Mouse (Mus musculus): ENCODE results near the gene Mios. TPM values are rescaled to one million over a fixed set of nuclear protein-coding genes. Genes with fewer than 3 reads are reported as not detected.

Mios gene
- polyA plus RNA-seq, 2 experiments: 5.1 to 13.4 TPM

- Histone ChIP-seq H3K4me1 (replicated peaks; ENCODE audit: control insufficient read depth in 2 of 2, insufficient read depth in 2 of 2, low read length in 1 of 2) (no peaks in the 10 kb centered on the region), H3K4me2 (ENCODE audit: low read depth) (no peak within 1 kb of the TSS), H3K4me3 (ENCODE audit: insufficient read depth in 1 of 2, low read depth in 2 of 2, low read length in 2 of 2) (no peak within 1 kb of the TSS), H3K27me3 (ENCODE audit: control insufficient read depth, insufficient read depth, low read length) (no peaks in the 10 kb centered on the region), H3K9ac (replicated peaks) (no peak within 1 kb of the TSS), H3K9me3 (ENCODE audit: control insufficient read depth, low read length) (no peaks in the 10 kb centered on the region), H3K36me3 (replicated peaks; ENCODE audit: control insufficient read depth, insufficient read depth, low read depth) (no peaks in the 10 kb centered on the region), H3K27ac (no peak within 1 kb of the TSS)
- no peak for TF ChIP-seq CTCF (IDR thresholded peaks at IDR 0.05; ENCODE audit: low read depth)
- TF ChIP-seq EP300 (IDR thresholded peaks at IDR 0.05; ENCODE audit: low read depth): no peak
- ATAC-seq (ENCODE audit: insufficient read depth) (no peak), DNase-seq (ENCODE audit: low read depth in 3 of 3, low spot score in 3 of 3) (no peak)
These were observed 16.5 kb upstream of the Mios start, which contains the start of gene Col28a1 for GRCm38 (mm10) chr6:8192517-8192916. Gene Col28a1, minus strand, starts transcription at chr6:8192617.

GRCm38 (mm10) chr6:8209866-8210186 is 804 bp downstream of the Mios start:
- Histone ChIP-seq H3K9me3 (ENCODE audit: control insufficient read depth, low read length) (no peaks in the 10 kb centered on the region), H3K4me2 (ENCODE audit: low read depth) (peak overlapping the region; percentile 82), H3K4me3 (ENCODE audit: insufficient read depth in 1 of 2, low read depth in 2 of 2, low read length in 2 of 2) (peak overlapping the region; percentile 80 to 81), H3K36me3 (replicated peaks; ENCODE audit: control insufficient read depth, insufficient read depth, low read depth) (peaks cover 2% of the 10 kb centered on the region), H3K4me1 (replicated peaks; ENCODE audit: control insufficient read depth in 2 of 2, insufficient read depth in 2 of 2, low read length in 1 of 2) (peaks cover 8 to 10% of the 10 kb centered on the region in 2 experiments), H3K9ac (replicated peaks) (peak overlapping the region; percentile 83), H3K27me3 (ENCODE audit: control insufficient read depth, insufficient read depth, low read length) (no peaks in the 10 kb centered on the region), H3K27ac (peak overlapping the region; percentile 63)
- DNase-seq (ENCODE audit: low read depth in 3 of 3, low spot score in 3 of 3) (peak in 1 of 3 experiments; percentile 4), ATAC-seq (ENCODE audit: insufficient read depth) (no peak)
- TF ChIP-seq EP300 (IDR thresholded peaks at IDR 0.05; ENCODE audit: low read depth) (no peak), CTCF (IDR thresholded peaks at IDR 0.05; ENCODE audit: low read depth) (no peak)
- 7% methylated on average over 10 of the region's 10 CpGs for WGBS (ENCODE audit: insufficient replicate concordance)

GRCm38 (mm10) chr6:8210661-8211060 is 1.6 kb downstream of the Mios start:
- Histone ChIP-seq H3K9me3 (ENCODE audit: control insufficient read depth, low read length) (no peaks in the 10 kb centered on the region), H3K27ac (no peak overlapping the region), H3K4me1 (replicated peaks; ENCODE audit: control insufficient read depth in 2 of 2, insufficient read depth in 2 of 2, low read length in 1 of 2) (peaks cover 8 to 10% of the 10 kb centered on the region in 2 experiments), H3K27me3 (ENCODE audit: control insufficient read depth, insufficient read depth, low read length) (no peaks in the 10 kb centered on the region), H3K4me2 (ENCODE audit: low read depth) (peak overlapping the region; percentile 82), H3K9ac (replicated peaks) (peak overlapping the region; percentile 83), H3K4me3 (ENCODE audit: insufficient read depth in 1 of 2, low read depth in 2 of 2, low read length in 2 of 2) (peak overlapping the region in 1 of 2 experiments; percentile 80; a peak in 2 of 4 replicates), H3K36me3 (replicated peaks; ENCODE audit: control insufficient read depth, insufficient read depth, low read depth) (peaks cover 2% of the 10 kb centered on the region)
- WGBS (ENCODE audit: insufficient replicate concordance): 56% methylated on average over 3 of the region's 3 CpGs
- DNase-seq (ENCODE audit: low read depth in 3 of 3, low spot score in 3 of 3) (no peak), ATAC-seq (ENCODE audit: insufficient read depth) (no peak)
- TF ChIP-seq CTCF (IDR thresholded peaks at IDR 0.05; ENCODE audit: low read depth) (no peak), EP300 (IDR thresholded peaks at IDR 0.05; ENCODE audit: low read depth) (no peak)

DNA sequence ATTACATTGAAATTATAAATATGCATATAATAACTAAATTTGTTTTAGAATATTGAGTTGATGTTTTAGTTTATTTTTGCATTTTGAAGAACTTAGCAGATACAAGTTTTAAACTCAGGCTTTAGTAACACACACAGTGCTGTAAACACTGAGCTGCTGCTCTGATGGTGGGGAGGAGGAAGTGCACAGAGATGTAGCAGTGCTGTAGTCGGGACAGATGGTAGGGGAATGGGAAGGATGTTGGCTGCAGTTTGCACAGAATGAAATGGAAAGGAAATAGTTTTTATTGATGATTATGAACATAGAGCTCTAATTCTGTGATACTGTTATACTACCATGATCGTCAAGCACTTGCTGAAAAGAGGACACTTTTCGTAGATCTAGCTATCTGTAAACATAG is 18.0 kb downstream of the Mios start:
- peaks cover 22% of the 10 kb centered on the region for H3K36me3 ChIP-seq (replicated peaks; ENCODE audit: control insufficient read depth, insufficient read depth, low read depth)

DNA sequence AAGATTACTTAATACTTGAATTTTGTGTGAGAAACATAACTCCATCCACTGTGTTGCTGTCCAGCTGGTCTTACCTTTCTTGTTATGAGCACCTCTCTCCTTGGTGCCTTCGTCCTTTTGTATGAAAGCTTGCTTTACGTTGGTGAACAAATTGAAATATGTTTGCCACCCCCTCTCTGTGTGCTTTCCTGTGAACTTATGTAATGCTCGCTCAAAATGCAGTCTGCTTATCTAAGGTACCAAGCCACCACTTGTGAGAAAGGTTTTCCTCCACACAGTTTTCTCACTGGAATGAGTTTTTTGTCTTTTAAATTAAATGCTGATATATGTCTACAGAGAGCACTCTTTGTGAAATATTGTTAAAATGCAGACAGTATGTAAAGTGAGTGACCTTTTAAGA is 19.6 kb downstream of the Mios start:
- ATAC-seq (ENCODE audit: insufficient read depth) (no peak), DNase-seq (ENCODE audit: low read depth in 3 of 3, low spot score in 3 of 3) (no peak)
- Histone ChIP-seq H3K9me3 (ENCODE audit: control insufficient read depth, low read length) (no peaks in the 10 kb centered on the region), H3K4me2 (ENCODE audit: low read depth) (no peak overlapping the region), H3K4me3 (ENCODE audit: insufficient read depth in 1 of 2, low read depth in 2 of 2, low read length in 2 of 2) (no peak overlapping the region), H3K27me3 (ENCODE audit: control insufficient read depth, insufficient read depth, low read length) (no peaks in the 10 kb centered on the region), H3K4me1 (replicated peaks; ENCODE audit: control insufficient read depth in 2 of 2, insufficient read depth in 2 of 2, low read length in 1 of 2) (no peaks in the 10 kb centered on the region), H3K36me3 (replicated peaks; ENCODE audit: control insufficient read depth, insufficient read depth, low read depth) (peaks cover 22% of the 10 kb centered on the region), H3K9ac (replicated peaks) (no peak overlapping the region), H3K27ac (no peak overlapping the region)
- 73% methylated on average over 3 of the region's 3 CpGs for WGBS (ENCODE audit: insufficient replicate concordance)
- TF ChIP-seq EP300 (IDR thresholded peaks at IDR 0.05; ENCODE audit: low read depth) (no peak), CTCF (IDR thresholded peaks at IDR 0.05; ENCODE audit: low read depth) (no peak)

More for the DNA sequence above, 18.0 kb downstream of the Mios start:
- no peak overlapping the region for H3K4me2 ChIP-seq (ENCODE audit: low read depth)
- TF ChIP-seq CTCF (IDR thresholded peaks at IDR 0.05; ENCODE audit: low read depth): no peak
- no peaks in the 10 kb centered on the region for H3K4me1 ChIP-seq (replicated peaks; ENCODE audit: control insufficient read depth in 2 of 2, insufficient read depth in 2 of 2, low read length in 1 of 2)
- no peak overlapping the region for H3K27ac ChIP-seq
- H3K9ac ChIP-seq (replicated peaks): no peak overlapping the region
- WGBS (ENCODE audit: insufficient replicate concordance): 65% methylated on average over 3 of the region's 3 CpGs
- ATAC-seq (ENCODE audit: insufficient read depth) (no peak), DNase-seq (ENCODE audit: low read depth in 3 of 3, low spot score in 3 of 3) (no peak)
- H3K4me3 ChIP-seq (ENCODE audit: insufficient read depth in 1 of 2, low read depth in 2 of 2, low read length in 2 of 2): no peak overlapping the region
- H3K27me3 ChIP-seq (ENCODE audit: control insufficient read depth, insufficient read depth, low read length): no peaks in the 10 kb centered on the region
- no peaks in the 10 kb centered on the region for H3K9me3 ChIP-seq (ENCODE audit: control insufficient read depth, low read length)
